Mouse (Mus musculus) olfactory bulb, adult 2 months (tissue): ENCODE measurements around the gene Cux2.
A peak's percentile ranks its signal among the peaks of the same experiment; 100 is the strongest.

ENCODE experiments used
- CTCF ChIP-seq: fragments of 200-500 bp; IDR thresholded peaks from 2 replicates; pipeline ENCODE4 v1.5.1; 2012; ENCODE audit warnings: low read depth, mild to moderate bottlenecking, low read length, moderate library complexity; ENCODE audit not compliant: insufficient read depth
- POLR2A ChIP-seq: fragments of 200-500 bp; IDR thresholded peaks from 2 replicates; pipeline ENCODE4 v1.6.1; 2012; ENCODE audit warnings: mild to moderate bottlenecking, low read depth, low read length, moderate library complexity; ENCODE audit not compliant: insufficient read depth

GRCm38 (mm10) chr5:121945819-121946218, 104.1 kb downstream of the Cux2 start:
- TF ChIP-seq CTCF, result peak; percentile 9; the same call in 1 of the 2 replicates
- TF ChIP-seq POLR2A, result no peak
